Mouse (Mus musculus) brain, embryonic 14.5 days (tissue): ENCODE data around the gene Unc79. TPM values are rescaled to one million over a fixed set of nuclear protein-coding genes. Genes with fewer than 3 reads are reported as not detected.
A peak's percentile ranks its signal among the peaks of the same experiment; 100 is the strongest.

Experiments
- DNase-seq: peaks from one replicate; pipeline ENCODE4 v3.0.0-alpha.2; 2011; ENCODE audit warnings: low read depth
- CTCF ChIP-seq: fragments of 200-500 bp; IDR thresholded peaks from 2 replicates; pipeline ENCODE4 v1.5.1; 2012; ENCODE audit warnings: inconsistent platforms, mild to moderate bottlenecking, moderate library complexity, borderline replicate concordance; ENCODE audit not compliant: insufficient read depth, insufficient read length; ENCODE audit errors: extremely low read depth
- POLR2A ChIP-seq: fragments of 200-500 bp; IDR thresholded peaks from 2 replicates; pipeline ENCODE4 v1.6.1; 2012; ENCODE audit warnings: mild to moderate bottlenecking, inconsistent platforms, borderline replicate concordance; ENCODE audit not compliant: poor library complexity, insufficient read depth, insufficient read length, severe bottlenecking; ENCODE audit errors: extremely low read depth
- polyA plus RNA-seq: library from polyadenylated mRNA; depleted of rRNA; stranded (reverse); fragments of >200 nt; gene quantifications from 2 replicates; pipeline ENCODE4 v1.2.3, GENCODE M21; 2012; rRNA removed

The Unc79 gene
- polyA plus RNA-seq, 1 experiment = 40.6 TPM

- no peak for TF ChIP-seq POLR2A
- TF ChIP-seq CTCF = no peak
- no peak for DNase-seq
These were observed 262.4 kb downstream of the Unc79 start for GRCm38 (mm10) chr12:103211078-103211477.

GRCm38 (mm10) chr12:103213591-103213990 lies 264.9 kb downstream of the Unc79 start:
- TF ChIP-seq POLR2A (no peak), CTCF (no peak)
- no peak for DNase-seq

- no peak for TF ChIP-seq POLR2A
- no peak for TF ChIP-seq CTCF
- DNase-seq = peak; percentile 92
These were observed 265.6 kb downstream of the Unc79 start for GRCm38 (mm10) chr12:103214270-103214669.

GRCm38 (mm10) chr12:103214797-103215196 lies 266.1 kb downstream of the Unc79 start:
- no peak for DNase-seq
- TF ChIP-seq CTCF (no peak), POLR2A (no peak)

- peak; percentile 19 for DNase-seq
- no peak for TF ChIP-seq POLR2A
- TF ChIP-seq CTCF = no peak
These were observed 267.4 kb downstream of the Unc79 start for GRCm38 (mm10) chr12:103215877-103216610.

- TF ChIP-seq CTCF (no peak), POLR2A (no peak)
- DNase-seq = no peak
These were observed 275.0 kb downstream of the Unc79 start for GRCm38 (mm10) chr12:103223671-103224070.

GRCm38 (mm10) chr12:103226121-103226520 lies 277.5 kb downstream of the Unc79 start:
- no peak for TF ChIP-seq CTCF
- TF ChIP-seq POLR2A = no peak
- no peak for DNase-seq

- no peak for DNase-seq
- TF ChIP-seq POLR2A (no peak), CTCF (no peak)
These were observed 280.4 kb downstream of the Unc79 start for GRCm38 (mm10) chr12:103229058-103229457.

Other genes with a start within 250 kb of the Unc79 start
- gene Itpk1, start 243.9 kb upstream of the Unc79 start, polyA plus RNA-seq = 32.3 and 34.0 TPM in 2 replicates
- gene Moap1, start 205.2 kb upstream of the Unc79 start, polyA plus RNA-seq = 9.3 and 11.6 TPM in 2 replicates
- 4.9 and 5.0 TPM in 2 replicates for gene Tmem251, start 205.1 kb upstream of the Unc79 start, polyA plus RNA-seq
- gene Gm28051, start 191.1 kb upstream of the Unc79 start, polyA plus RNA-seq = not detected in 2 replicates
- gene Gon7, start 191.1 kb upstream of the Unc79 start, polyA plus RNA-seq = 21.9 and 24.1 TPM in 2 replicates
- gene Ubr7, start 190.9 kb upstream of the Unc79 start, polyA plus RNA-seq = 40.7 and 40.8 TPM in 2 replicates
- gene Gm20604, start 190.2 kb upstream of the Unc79 start, polyA plus RNA-seq = 30.8 and 31.6 TPM in 2 replicates
- gene Btbd7, start 70.4 kb upstream of the Unc79 start, polyA plus RNA-seq = 26.9 and 31.4 TPM in 2 replicates
- gene Cox8c, start 49.5 kb upstream of the Unc79 start, polyA plus RNA-seq = not detected in 2 replicates